Mouse (Mus musculus) liver, adult 2 months (tissue): Measurements from ENCODE around the gene Icos. TPM values are rescaled to one million over a fixed set of nuclear protein-coding genes. Genes with fewer than 3 reads are reported as not detected.

ENCODE experiments used
- DNase-seq: peaks from one replicate; pipeline ENCODE4 v3.0.0-alpha.2; 2011; ENCODE audit warnings: low read depth, low spot score; ENCODE audit errors: extremely low read depth
- H3K27ac ChIP-seq: fragments of 200-500 bp; replicated peaks from 2 replicates; pipeline ENCODE4 v1.5.1; 2012; ENCODE audit warnings: low read depth, mild to moderate bottlenecking, control low read depth, inconsistent platforms, low read length; ENCODE audit not compliant: insufficient read depth
- H3K27me3 ChIP-seq: fragments of 200-500 bp; 2 replicates; pipeline ENCODE4 v1.6.1; 2012; ENCODE audit warnings: mild to moderate bottlenecking, moderate library complexity, low read length, inconsistent platforms; ENCODE audit not compliant: control insufficient read depth, insufficient read depth
- H3K36me3 ChIP-seq: fragments of 200-500 bp; 2 replicates; pipeline ENCODE4 v1.6.1; 2012; ENCODE audit warnings: low read length, inconsistent platforms; ENCODE audit not compliant: control insufficient read depth, insufficient read depth
- H3K4me1 ChIP-seq: fragments of 200-500 bp; 2 replicates; pipeline ENCODE4 v1.6.1; 2011; ENCODE audit warnings: low read length; ENCODE audit not compliant: control insufficient read depth, insufficient read depth
- H3K4me3 ChIP-seq: fragments of 200-500 bp; 2 replicates; pipeline ENCODE4 v1.5.1; 2011; ENCODE audit warnings: low read depth, mild to moderate bottlenecking, control low read depth, low read length, moderate library complexity; ENCODE audit not compliant: insufficient read depth
- H3K79me2 ChIP-seq: fragments of 200-500 bp; 2 replicates; pipeline ENCODE4 v1.6.1; 2012; ENCODE audit warnings: inconsistent platforms, mild to moderate bottlenecking, low read length, moderate library complexity; ENCODE audit not compliant: control insufficient read depth, insufficient read depth
- H3K9ac ChIP-seq: fragments of 200-500 bp; 2 replicates; pipeline ENCODE4 v1.6.1; 2012; ENCODE audit warnings: low read depth, mild to moderate bottlenecking, control low read depth, inconsistent platforms, low read length
- CTCF ChIP-seq: fragments of 200-500 bp; IDR thresholded peaks from 2 replicates; pipeline ENCODE4 v1.5.1; 2011; ENCODE audit warnings: low read depth, low read length, control low read depth
- POLR2A ChIP-seq: fragments of 200-500 bp; IDR thresholded peaks from 2 replicates; pipeline ENCODE4 v1.6.1; 2011; ENCODE audit warnings: low read length, control low read depth; ENCODE audit not compliant: insufficient read depth; ENCODE audit errors: extremely low read depth
- WGBS: fragments of 180-500 bp; shearing (Covaris S2); methylation state at CpG from one replicate; pipeline ENCODE4 v1.1.7; 2018; 5-methylcytosine and 5-hydroxymethylcytosine counted together
- polyA plus RNA-seq: library from polyadenylated mRNA; depleted of rRNA; stranded (reverse); fragments of >200 nt; gene quantifications from 2 replicates; pipeline ENCODE4 v1.2.3, GENCODE M21; 2012
- total RNA-seq: library from RNA; depleted of rRNA; stranded (reverse); fragments of >200 nt; gene quantifications from 2 replicates; pipeline ENCODE4 v1.2.3, GENCODE M21; 2014

Gene Icos
- total and polyA plus RNA-seq, 2 experiments = 0.38 to 0.65 TPM

- no peak overlapping the region for H3K4me3 ChIP-seq
- H3K4me1 ChIP-seq = no peaks in the 10 kb centered on the region
- no peaks in the 10 kb centered on the region for H3K79me2 ChIP-seq
- no peak overlapping the region for H3K27ac ChIP-seq
- H3K36me3 ChIP-seq = no peaks in the 10 kb centered on the region
- no peak for DNase-seq
- H3K27me3 ChIP-seq = no peaks in the 10 kb centered on the region
- no peak for TF ChIP-seq CTCF
- TF ChIP-seq POLR2A = no peak
- no peak overlapping the region for H3K9ac ChIP-seq
Measured at GRCm38 (mm10) chr1:61030532-61030931, 52.8 kb downstream of the Icos start.

DNA sequence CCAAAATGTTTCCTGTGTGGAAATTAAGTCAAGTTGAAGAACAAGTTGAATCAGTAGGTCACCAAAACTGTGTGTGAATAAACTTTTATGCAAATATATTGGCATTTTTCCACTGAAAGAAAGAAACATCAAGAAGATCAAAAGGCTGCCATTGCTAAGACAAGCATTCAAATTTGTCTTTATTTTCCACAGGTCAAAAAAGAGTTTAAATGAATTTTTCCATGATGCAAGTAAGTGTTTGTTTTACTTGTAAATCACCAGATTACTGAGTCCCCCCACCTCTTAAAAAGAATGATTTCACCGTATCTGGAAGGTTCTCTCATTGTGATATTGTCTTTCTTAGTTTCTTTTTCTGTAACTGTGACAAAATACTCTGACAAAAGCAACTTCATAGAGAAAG is 57.5 kb downstream of the Icos start:
- no peak for TF ChIP-seq POLR2A
- TF ChIP-seq CTCF = no peak
- no peaks in the 10 kb centered on the region for H3K36me3 ChIP-seq
- WGBS = 80% methylated on average over 1 of the region's 1 CpGs

DNA sequence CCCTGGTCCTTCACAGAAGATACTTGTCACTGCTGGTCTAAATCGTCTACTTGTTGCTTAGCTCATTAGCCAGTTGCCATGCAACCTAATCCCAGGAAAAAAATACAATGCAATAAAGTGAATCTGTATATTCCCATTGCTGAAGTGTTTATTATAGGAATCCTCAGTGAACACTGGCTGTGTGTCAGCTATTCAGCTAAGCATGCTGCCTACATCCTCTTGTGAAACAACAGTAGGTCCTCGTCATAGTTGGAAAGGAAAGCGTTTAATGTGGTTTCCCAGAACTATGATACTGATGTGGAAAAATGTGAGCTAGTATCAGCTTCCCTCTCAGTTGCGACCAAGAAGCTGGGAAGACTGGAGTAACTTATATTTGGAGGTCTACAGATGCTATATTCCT is 60.5 kb downstream of the Icos start:
- Histone ChIP-seq H3K4me1 (no peaks in the 10 kb centered on the region), H3K9ac (no peak overlapping the region), H3K27ac (no peak overlapping the region), H3K36me3 (no peaks in the 10 kb centered on the region), H3K27me3 (no peaks in the 10 kb centered on the region), H3K4me3 (no peak overlapping the region), H3K79me2 (no peaks in the 10 kb centered on the region)
- no peak for TF ChIP-seq CTCF
- TF ChIP-seq POLR2A = no peak
- 78% methylated on average over 4 of the region's 4 CpGs for WGBS
- no peak for DNase-seq

More for the DNA sequence above, 57.5 kb downstream of the Icos start:
- H3K27ac ChIP-seq = no peak overlapping the region
- DNase-seq = no peak
- H3K4me3 ChIP-seq = no peak overlapping the region
- no peaks in the 10 kb centered on the region for H3K79me2 ChIP-seq
- H3K27me3 ChIP-seq = no peaks in the 10 kb centered on the region
- no peaks in the 10 kb centered on the region for H3K4me1 ChIP-seq
- no peak overlapping the region for H3K9ac ChIP-seq

DNA sequence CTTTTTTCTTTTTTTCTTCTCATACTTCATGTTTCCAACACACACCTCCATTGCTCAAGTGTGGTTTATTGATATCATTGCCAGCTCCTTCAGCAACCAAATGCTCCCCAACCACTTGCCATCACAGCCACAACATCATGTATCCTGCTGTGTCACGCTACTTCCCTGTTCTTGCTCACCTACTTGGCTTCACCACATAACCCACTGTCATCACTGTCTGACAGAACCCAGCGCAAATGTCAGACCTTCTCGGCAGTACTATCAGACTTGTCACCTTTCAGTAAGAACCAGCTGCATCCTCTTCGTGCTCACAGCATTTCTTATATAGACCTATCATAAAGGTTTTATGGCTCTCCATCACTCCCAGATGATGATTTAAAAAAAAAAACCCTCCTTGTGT is 61.6 kb downstream of the Icos start:
- 81% methylated on average over 4 of the region's 4 CpGs for WGBS
- no peak for DNase-seq
- Histone ChIP-seq H3K9ac (no peak overlapping the region), H3K36me3 (no peaks in the 10 kb centered on the region), H3K27me3 (no peaks in the 10 kb centered on the region), H3K79me2 (no peaks in the 10 kb centered on the region), H3K27ac (no peak overlapping the region), H3K4me1 (no peaks in the 10 kb centered on the region), H3K4me3 (no peak overlapping the region)
- TF ChIP-seq CTCF (no peak), POLR2A (no peak)

DNA sequence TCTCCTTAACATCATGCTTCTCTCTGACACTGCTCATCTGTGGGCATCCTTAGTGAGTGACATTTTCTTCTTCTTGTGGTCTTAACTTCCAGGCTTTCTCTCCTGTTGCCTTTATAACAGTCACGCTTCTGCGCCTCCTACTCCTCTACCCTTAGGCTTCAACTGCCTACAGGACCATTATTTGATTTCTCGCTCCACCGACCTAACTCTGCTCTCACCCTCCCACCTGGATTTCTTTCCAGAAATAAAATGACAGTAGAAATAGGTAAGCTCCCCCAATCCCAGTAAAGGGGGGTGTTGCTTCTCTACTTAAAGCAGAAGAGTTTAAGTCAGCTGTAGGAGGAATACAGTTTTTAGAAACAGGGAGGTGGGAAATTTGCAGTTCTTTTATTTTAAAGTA is 62.7 kb downstream of the Icos start:
- no peak for DNase-seq
- Histone ChIP-seq H3K79me2 (no peaks in the 10 kb centered on the region), H3K4me3 (no peak overlapping the region), H3K9ac (no peak overlapping the region), H3K27ac (no peak overlapping the region), H3K36me3 (no peaks in the 10 kb centered on the region), H3K27me3 (no peaks in the 10 kb centered on the region), H3K4me1 (no peaks in the 10 kb centered on the region)
- WGBS = 90% methylated on average over 4 of the region's 4 CpGs
- TF ChIP-seq POLR2A (no peak), CTCF (no peak)

- no peaks in the 10 kb centered on the region for H3K4me1 ChIP-seq
- no peaks in the 10 kb centered on the region for H3K36me3 ChIP-seq
- no peak overlapping the region for H3K4me3 ChIP-seq
- TF ChIP-seq POLR2A (no peak), CTCF (no peak)
- DNase-seq = no peak
- H3K27me3 ChIP-seq = no peaks in the 10 kb centered on the region
- 76% methylated on average over 2 of the region's 2 CpGs for WGBS
- H3K9ac ChIP-seq = no peak overlapping the region
- H3K27ac ChIP-seq = no peak overlapping the region
- H3K79me2 ChIP-seq = no peaks in the 10 kb centered on the region
Measured at GRCm38 (mm10) chr1:61042842-61043241, 65.1 kb downstream of the Icos start.
